Mouse (Mus musculus): Measurements from ENCODE around the gene Tnfsf13. TPM values are rescaled to one million over a fixed set of nuclear protein-coding genes. Genes with fewer than 3 reads are reported as not detected.

Tnfsf13 gene
- polyA plus RNA-seq, 1 experiment from 2014 or later = 0.55 TPM

- H3K36me3 ChIP-seq (replicated peaks; ENCODE audit: control insufficient read depth, insufficient read depth) = peaks cover 91% of the 10 kb centered on the region
- no peak for ATAC-seq (ENCODE audit: low FRiP score)
- no peak overlapping the region for H3K4me2 ChIP-seq (replicated peaks)
- 69% methylated on average over 5 of the region's 5 CpGs for WGBS
- H3K27me3 ChIP-seq (ENCODE audit: control insufficient read depth, insufficient read depth, low read length) = no peaks in the 10 kb centered on the region
- H3K4me1 ChIP-seq (replicated peaks; ENCODE audit: control insufficient read depth, insufficient read depth, low read length) = no peaks in the 10 kb centered on the region
- H3K27ac ChIP-seq = no peak overlapping the region
- H3K9me3 ChIP-seq (ENCODE audit: control insufficient read depth, low read length) = no peaks in the 10 kb centered on the region
- DNase-seq (ENCODE audit: low spot score) = no peak
- H3K4me3 ChIP-seq (replicated peaks; ENCODE audit: low read length) = no peak overlapping the region
- H3K9ac ChIP-seq = no peak overlapping the region
These were observed 32.2 kb downstream of the Tnfsf13 start for GRCm38 (mm10) chr11:69653399-69653798.

GRCm38 (mm10) chr11:69645860-69646259, 39.7 kb downstream of the Tnfsf13 start:
- Histone ChIP-seq H3K27me3 (ENCODE audit: control insufficient read depth, insufficient read depth, low read length) (no peaks in the 10 kb centered on the region), H3K4me1 (replicated peaks; ENCODE audit: control insufficient read depth, insufficient read depth, low read length) (no peaks in the 10 kb centered on the region), H3K27ac (no peak overlapping the region), H3K9me3 (ENCODE audit: control insufficient read depth, low read length) (no peaks in the 10 kb centered on the region), H3K9ac (no peak overlapping the region), H3K36me3 (replicated peaks; ENCODE audit: control insufficient read depth, insufficient read depth) (peaks cover 100% of the 10 kb centered on the region), H3K4me3 (replicated peaks; ENCODE audit: low read length) (no peak overlapping the region), H3K4me2 (replicated peaks) (no peak overlapping the region)
- whole genome bisulfite sequencing = 97% methylated on average over 5 of the region's 5 CpGs
- no peak for ATAC-seq (ENCODE audit: low FRiP score)
- DNase-seq (ENCODE audit: low spot score) = no peak

- WGBS = 93% methylated on average over 3 of the region's 3 CpGs
- no peak overlapping the region for H3K4me3 ChIP-seq (replicated peaks; ENCODE audit: low read length)
- H3K4me1 ChIP-seq (replicated peaks; ENCODE audit: control insufficient read depth, insufficient read depth, low read length) = peaks cover 29% of the 10 kb centered on the region
- no peak for ATAC-seq (ENCODE audit: low FRiP score)
- H3K36me3 ChIP-seq (replicated peaks; ENCODE audit: control insufficient read depth, insufficient read depth) = peaks cover 30% of the 10 kb centered on the region
- no peaks in the 10 kb centered on the region for H3K27me3 ChIP-seq (ENCODE audit: control insufficient read depth, insufficient read depth, low read length)
- no peak for DNase-seq (ENCODE audit: low spot score)
- no peak overlapping the region for H3K9ac ChIP-seq
- peak overlapping the region; percentile 62; the same call in 1 of the 2 replicates for H3K4me2 ChIP-seq (replicated peaks)
- no peaks in the 10 kb centered on the region for H3K9me3 ChIP-seq (ENCODE audit: control insufficient read depth, low read length)
- no peak overlapping the region for H3K27ac ChIP-seq
These were observed 50.1 kb downstream of the Tnfsf13 start for GRCm38 (mm10) chr11:69635471-69635870.

GRCm38 (mm10) chr11:69633128-69633866, 52.3 kb downstream of the Tnfsf13 start:
- peak overlapping the region; percentile 62 for H3K4me2 ChIP-seq (replicated peaks)
- no peaks in the 10 kb centered on the region for H3K27me3 ChIP-seq (ENCODE audit: control insufficient read depth, insufficient read depth, low read length)
- DNase-seq (ENCODE audit: low spot score) (no peak), ATAC-seq (ENCODE audit: low FRiP score) (peak; percentile 43)
- H3K4me3 ChIP-seq (replicated peaks; ENCODE audit: low read length) = peak overlapping the region; percentile 94
- peaks cover 13% of the 10 kb centered on the region; the same call in 1 of the 2 replicates for H3K36me3 ChIP-seq (replicated peaks; ENCODE audit: control insufficient read depth, insufficient read depth)
- H3K4me1 ChIP-seq (replicated peaks; ENCODE audit: control insufficient read depth, insufficient read depth, low read length) = peaks cover 29% of the 10 kb centered on the region
- peak overlapping the region; percentile 93 for H3K27ac ChIP-seq
- H3K9ac ChIP-seq = peak overlapping the region; percentile 97
- WGBS = 1% methylated on average over 46 of the region's 50 CpGs
- H3K9me3 ChIP-seq (ENCODE audit: control insufficient read depth, low read length) = no peaks in the 10 kb centered on the region

MicroRNA genes within 50 kb of the gene (microRNA counts, 519-probe panel; counts per million panel counts)
- microRNA mmu-miR-1934 (not detected), microRNA mmu-miR-467f (1,652 counts per million, percentile 3 among the panel's probes with 10 or more counts)

Small RNA genes lying within 50 kb of the gene (microRNA-seq; reads per million reads assigned to microRNA genes)
- gene Mir1934 = 1.8 reads per million, percentile 5 among the genes with 10 or more reads in this experiment
- not detected for gene Mir467f

Other genes starting within 250 kb of the Tnfsf13 start
- 4.8 and 4.9 TPM in 2 replicates for gene Dnah2, start 136.7 kb downstream of the Tnfsf13 start, polyA plus RNA-seq (2014; fragmentation: Nextera tagmentation; extraction: Ambion mirVana)
- 39.9 and 40.8 TPM in 2 replicates for gene Efnb3, start 125.6 kb downstream of the Tnfsf13 start, polyA plus RNA-seq (2014; fragmentation: Nextera tagmentation; extraction: Ambion mirVana)
- gene Wrap53, start 105.5 kb downstream of the Tnfsf13 start, polyA plus RNA-seq (2014; fragmentation: Nextera tagmentation; extraction: Ambion mirVana) = 15.6 and 16.8 TPM in 2 replicates
- gene Trp53, start 105.4 kb downstream of the Tnfsf13 start, polyA plus RNA-seq (2014; fragmentation: Nextera tagmentation; extraction: Ambion mirVana) = 55.7 TPM in 2 replicates
- 72.1 and 94.2 TPM in 2 replicates for gene Atp1b2, start 79.8 kb downstream of the Tnfsf13 start, polyA plus RNA-seq (2014; fragmentation: Nextera tagmentation; extraction: Ambion mirVana)
- gene Shbg, start 67.9 kb downstream of the Tnfsf13 start, polyA plus RNA-seq (2014; fragmentation: Nextera tagmentation; extraction: Ambion mirVana) = not detected in 2 replicates
- 16.9 and 24.5 TPM in 2 replicates for gene Sat2, start 63.8 kb downstream of the Tnfsf13 start, polyA plus RNA-seq (2014; fragmentation: Nextera tagmentation; extraction: Ambion mirVana)
- gene Fxr2, start 52.8 kb downstream of the Tnfsf13 start, polyA plus RNA-seq (2014; fragmentation: Nextera tagmentation; extraction: Ambion mirVana) = 27.9 and 35.1 TPM in 2 replicates
- not detected in 2 replicates for gene Sox15, start 30.5 kb downstream of the Tnfsf13 start, polyA plus RNA-seq (2014; fragmentation: Nextera tagmentation; extraction: Ambion mirVana)
- 47.4 and 63.7 TPM in 2 replicates for gene Mpdu1, start 23.1 kb downstream of the Tnfsf13 start, polyA plus RNA-seq (2014; fragmentation: Nextera tagmentation; extraction: Ambion mirVana)
- gene Cd68, start 19.6 kb downstream of the Tnfsf13 start, polyA plus RNA-seq (2014; fragmentation: Nextera tagmentation; extraction: Ambion mirVana) = 8.0 and 10.3 TPM in 2 replicates
- gene Eif4a1, start 13.4 kb downstream of the Tnfsf13 start, polyA plus RNA-seq (2014; fragmentation: Nextera tagmentation; extraction: Ambion mirVana) = 559 and 579 TPM in 2 replicates
- 96.2 and 99.2 TPM in 2 replicates for gene Senp3, start 3.7 kb downstream of the Tnfsf13 start, polyA plus RNA-seq (2014; fragmentation: Nextera tagmentation; extraction: Ambion mirVana)
- 4.2 and 5.0 TPM in 2 replicates for gene Tnfsf12, start 10.1 kb upstream of the Tnfsf13 start, polyA plus RNA-seq (2014; fragmentation: Nextera tagmentation; extraction: Ambion mirVana)
- 1.1 and 2.6 TPM in 2 replicates for gene Tnfsfm13, start 10.3 kb upstream of the Tnfsf13 start, polyA plus RNA-seq (2014; fragmentation: Nextera tagmentation; extraction: Ambion mirVana)
- 24.3 and 26.9 TPM in 2 replicates for gene Polr2a, start 72.9 kb upstream of the Tnfsf13 start, polyA plus RNA-seq (2014; fragmentation: Nextera tagmentation; extraction: Ambion mirVana)
- gene Slc35g3, start 76.2 kb upstream of the Tnfsf13 start, polyA plus RNA-seq (2014; fragmentation: Nextera tagmentation; extraction: Ambion mirVana) = 0.27 and 0.39 TPM in 2 replicates
- gene Zbtb4, start 80.1 kb upstream of the Tnfsf13 start, polyA plus RNA-seq (2014; fragmentation: Nextera tagmentation; extraction: Ambion mirVana) = 4.6 TPM in 2 replicates
- gene Chrnb1, start 110.2 kb upstream of the Tnfsf13 start, polyA plus RNA-seq (2014; fragmentation: Nextera tagmentation; extraction: Ambion mirVana) = 1.4 and 1.6 TPM in 2 replicates
- 4.3 TPM in 2 replicates for gene Fgf11, start 116.1 kb upstream of the Tnfsf13 start, polyA plus RNA-seq (2014; fragmentation: Nextera tagmentation; extraction: Ambion mirVana)
- gene Tmem102, start 119.8 kb upstream of the Tnfsf13 start, polyA plus RNA-seq (2014; fragmentation: Nextera tagmentation; extraction: Ambion mirVana) = 0.90 and 1.9 TPM in 2 replicates
- not detected in 2 replicates for gene Gm39566, start 129.5 kb upstream of the Tnfsf13 start, polyA plus RNA-seq (2014; fragmentation: Nextera tagmentation; extraction: Ambion mirVana)
- not detected in 2 replicates for gene Spem2, start 132.7 kb upstream of the Tnfsf13 start, polyA plus RNA-seq (2014; fragmentation: Nextera tagmentation; extraction: Ambion mirVana)
- 0.40 and 0.44 TPM in 2 replicates for gene Spem1, start 136.4 kb upstream of the Tnfsf13 start, polyA plus RNA-seq (2014; fragmentation: Nextera tagmentation; extraction: Ambion mirVana)
- gene Nlgn2, start 152.0 kb upstream of the Tnfsf13 start, polyA plus RNA-seq (2014; fragmentation: Nextera tagmentation; extraction: Ambion mirVana) = 22.3 and 24.7 TPM in 2 replicates
- gene Tmem256, start 152.7 kb upstream of the Tnfsf13 start, polyA plus RNA-seq (2014; fragmentation: Nextera tagmentation; extraction: Ambion mirVana) = 321 and 409 TPM in 2 replicates
- 39.3 and 39.8 TPM in 2 replicates for gene Plscr3, start 160.6 kb upstream of the Tnfsf13 start, polyA plus RNA-seq (2014; fragmentation: Nextera tagmentation; extraction: Ambion mirVana)
- gene Tnk1, start 172.9 kb upstream of the Tnfsf13 start, polyA plus RNA-seq (2014; fragmentation: Nextera tagmentation; extraction: Ambion mirVana) = not detected in 2 replicates
- not detected in 2 replicates for gene Tmem95, start 192.2 kb upstream of the Tnfsf13 start, polyA plus RNA-seq (2014; fragmentation: Nextera tagmentation; extraction: Ambion mirVana)
- gene Kctd11, start 195.6 kb upstream of the Tnfsf13 start, polyA plus RNA-seq (2014; fragmentation: Nextera tagmentation; extraction: Ambion mirVana) = 2.2 and 2.3 TPM in 2 replicates
- 0.20 and 0.33 TPM in 2 replicates for gene Acap1, start 209.8 kb upstream of the Tnfsf13 start, polyA plus RNA-seq (2014; fragmentation: Nextera tagmentation; extraction: Ambion mirVana)
- gene 2810408A11Rik, start 215.2 kb upstream of the Tnfsf13 start, polyA plus RNA-seq (2014; fragmentation: Nextera tagmentation; extraction: Ambion mirVana) = 5.4 and 7.6 TPM in 2 replicates
- 25.6 and 28.1 TPM in 2 replicates for gene Neurl4, start 215.3 kb upstream of the Tnfsf13 start, polyA plus RNA-seq (2014; fragmentation: Nextera tagmentation; extraction: Ambion mirVana)
- gene Gps2, start 228.1 kb upstream of the Tnfsf13 start, polyA plus RNA-seq (2014; fragmentation: Nextera tagmentation; extraction: Ambion mirVana) = 50.4 and 56.5 TPM in 2 replicates
- 1,061 and 1,077 TPM in 2 replicates for gene Eif5a, start 236.2 kb upstream of the Tnfsf13 start, polyA plus RNA-seq (2014; fragmentation: Nextera tagmentation; extraction: Ambion mirVana)